Mouse (Mus musculus) intestine, embryonic 14.5 days (tissue): Measurements from ENCODE around the gene Sft2d2. TPM values are rescaled to one million over a fixed set of nuclear protein-coding genes. Genes with fewer than 3 reads are reported as not detected.

Source experiments
- ATAC-seq: fragments of 200-750 bp; cut with Nextera tagmentation; replicated peaks from 2 replicates; pipeline ENCODE4 v1.8.0; 2017; ENCODE audit warnings: low read depth, moderate number of reproducible peaks, moderate TSS enrichment, moderate library complexity; ENCODE audit not compliant: low FRiP score, low TSS enrichment
- DNase-seq: peaks from one replicate; pipeline ENCODE4 v3.0.0-alpha.2; 2018; ENCODE audit warnings: low spot score
- H3K27ac ChIP-seq: fragments of 300-500 bp; sonication (generic); 2 replicates; pipeline ENCODE4 v1.5.1; 2014; ENCODE audit warnings: low read depth, mild to moderate bottlenecking, control low read depth
- H3K27me3 ChIP-seq: fragments of 300-500 bp; sonication (generic); replicated peaks from 2 replicates; pipeline ENCODE4 v1.6.1; 2014; ENCODE audit warnings: low read length, control low read depth; ENCODE audit not compliant: control insufficient read depth, insufficient read depth
- H3K36me3 ChIP-seq: fragments of 300-500 bp; sonication (generic); 2 replicates; pipeline ENCODE4 v1.6.1; 2014; ENCODE audit warnings: low read length, control low read depth; ENCODE audit not compliant: control insufficient read depth, insufficient read depth
- H3K4me1 ChIP-seq: fragments of 300-500 bp; sonication (generic); replicated peaks from 2 replicates; pipeline ENCODE4 v1.6.1; 2014; ENCODE audit warnings: low read length, control low read depth, mixed read lengths; ENCODE audit not compliant: control insufficient read depth, insufficient read depth
- H3K4me2 ChIP-seq: fragments of 300-500 bp; sonication (generic); 2 replicates; pipeline ENCODE4 v1.6.1; 2014; ENCODE audit warnings: low read length
- H3K4me3 ChIP-seq: fragments of 300-500 bp; sonication (generic); 2 replicates; pipeline ENCODE4 v1.5.1; 2014; ENCODE audit warnings: low read depth, low read length, control low read depth, mixed read lengths
- H3K9ac ChIP-seq: fragments of 300-500 bp; sonication (generic); 2 replicates; pipeline ENCODE4 v1.6.1; 2014; ENCODE audit warnings: mild to moderate bottlenecking, low read length
- H3K9me3 ChIP-seq: fragments of 300-500 bp; sonication (generic); 2 replicates; pipeline ENCODE4 v1.6.1; 2016; ENCODE audit warnings: low read length, control low read depth; ENCODE audit not compliant: control insufficient read depth
- WGBS: fragments of 180-500 bp; shearing (Covaris S2); extraction: QIAGEN DNeasy Blood & Tissue Kit; methylation state at CpG from one replicate; pipeline ENCODE4 v1.1.7; 2014; 5-methylcytosine and 5-hydroxymethylcytosine counted together
- polyA plus RNA-seq: library from polyadenylated mRNA; unstranded; fragments of >200 nt; fragmentation: Nextera tagmentation; extraction: Ambion mirVana; gene quantifications from 2 replicates; pipeline ENCODE4 v1.2.1, GENCODE M21; 2014

The Sft2d2 gene
- polyA plus RNA-seq, 1 experiment from 2014 or later, result 31.7 TPM

- H3K27me3 ChIP-seq, result no peaks in the 10 kb centered on the region
- peak overlapping the region; percentile 73 for H3K4me2 ChIP-seq
- 9% methylated on average over 7 of the region's 7 CpGs for WGBS
- peak overlapping the region; percentile 86 for H3K27ac ChIP-seq
- peak overlapping the region; percentile 69 for H3K9ac ChIP-seq
- no peak for ATAC-seq
- H3K9me3 ChIP-seq, result no peaks in the 10 kb centered on the region
- no peaks in the 10 kb centered on the region for H3K36me3 ChIP-seq
- no peak for DNase-seq
- peaks cover 12% of the 10 kb centered on the region; the same call in 1 of the 2 replicates for H3K4me1 ChIP-seq
- H3K4me3 ChIP-seq, result peak overlapping the region; percentile 64
Observed at GRCm38 (mm10) chr1:165193426-165193825, 812 bp downstream of the Sft2d2 start.

GRCm38 (mm10) chr1:165192714-165193264 is 1.4 kb downstream of the Sft2d2 start:
- DNase-seq (no peak), ATAC-seq (no peak)
- peak overlapping the region; percentile 64 for H3K4me3 ChIP-seq
- no peaks in the 10 kb centered on the region for H3K27me3 ChIP-seq
- H3K4me2 ChIP-seq, result peak overlapping the region; percentile 73
- 0 out of 2 replicates have a peak, but pooled peaks cover 3% of the 10 kb centered on the region for H3K36me3 ChIP-seq
- peak overlapping the region; percentile 69 for H3K9ac ChIP-seq
- H3K27ac ChIP-seq, result peak overlapping the region; percentile 86; the same call in 1 of the 2 replicates
- 49% methylated on average over 10 of the region's 10 CpGs for WGBS
- peaks cover 12% of the 10 kb centered on the region; the same call in 1 of the 2 replicates for H3K4me1 ChIP-seq
- H3K9me3 ChIP-seq, result no peaks in the 10 kb centered on the region

- Histone ChIP-seq H3K27ac (no peak overlapping the region), H3K36me3 (0 out of 2 replicates have a peak, but pooled peaks cover 8% of the 10 kb centered on the region), H3K9me3 (no peaks in the 10 kb centered on the region), H3K9ac (no peak overlapping the region), H3K4me1 (peaks cover 16% of the 10 kb centered on the region; the same call in 1 of the 2 replicates), H3K4me2 (0 out of 2 replicates have a peak overlapping the region, but pooled peaks have one; percentile 73), H3K27me3 (no peaks in the 10 kb centered on the region), H3K4me3 (no peak overlapping the region)
- ATAC-seq (no peak), DNase-seq (no peak)
- 75% methylated on average over 4 of the region's 4 CpGs for WGBS
Observed at GRCm38 (mm10) chr1:165192102-165192501, 2.1 kb downstream of the Sft2d2 start.

GRCm38 (mm10) chr1:165191611-165192010 is 2.6 kb downstream of the Sft2d2 start:
- Histone ChIP-seq H3K4me2 (no peak overlapping the region), H3K4me1 (peaks cover 16% of the 10 kb centered on the region; the same call in 1 of the 2 replicates), H3K9me3 (no peaks in the 10 kb centered on the region), H3K9ac (no peak overlapping the region), H3K36me3 (0 out of 2 replicates have a peak, but pooled peaks cover 8% of the 10 kb centered on the region), H3K4me3 (no peak overlapping the region), H3K27ac (no peak overlapping the region), H3K27me3 (no peaks in the 10 kb centered on the region)
- WGBS, result 70% methylated on average over 13 of the region's 13 CpGs
- no peak for ATAC-seq
- DNase-seq, result no peak

- H3K4me3 ChIP-seq, result no peak overlapping the region
- no peaks in the 10 kb centered on the region for H3K9me3 ChIP-seq
- ATAC-seq, result no peak
- H3K4me2 ChIP-seq, result no peak overlapping the region
- DNase-seq, result no peak
- H3K4me1 ChIP-seq, result peaks cover 16% of the 10 kb centered on the region; the same call in 1 of the 2 replicates
- H3K27me3 ChIP-seq, result no peaks in the 10 kb centered on the region
- H3K27ac ChIP-seq, result no peak overlapping the region
- H3K9ac ChIP-seq, result no peak overlapping the region
- whole genome bisulfite sequencing, result 90% methylated on average over 10 of the region's 10 CpGs
- H3K36me3 ChIP-seq, result 0 out of 2 replicates have a peak, but pooled peaks cover 8% of the 10 kb centered on the region
Observed at GRCm38 (mm10) chr1:165190571-165191273, 3.5 kb downstream of the Sft2d2 start.

GRCm38 (mm10) chr1:165190068-165190467 is 4.2 kb downstream of the Sft2d2 start:
- no peak overlapping the region for H3K27ac ChIP-seq
- no peak overlapping the region for H3K4me3 ChIP-seq
- WGBS, result 80% methylated on average over 6 of the region's 6 CpGs
- peaks cover 11% of the 10 kb centered on the region; the same call in 1 of the 2 replicates for H3K36me3 ChIP-seq
- no peak overlapping the region for H3K9ac ChIP-seq
- H3K4me2 ChIP-seq, result no peak overlapping the region
- H3K27me3 ChIP-seq, result no peaks in the 10 kb centered on the region
- DNase-seq (no peak), ATAC-seq (no peak)
- peaks cover 16% of the 10 kb centered on the region; the same call in 1 of the 2 replicates for H3K4me1 ChIP-seq
- no peaks in the 10 kb centered on the region for H3K9me3 ChIP-seq

- Histone ChIP-seq H3K36me3 (peaks cover 15% of the 10 kb centered on the region; the same call in 1 of the 2 replicates), H3K27ac (no peak overlapping the region), H3K27me3 (no peaks in the 10 kb centered on the region), H3K9ac (no peak overlapping the region), H3K4me1 (peaks cover 13% of the 10 kb centered on the region; the same call in 1 of the 2 replicates), H3K9me3 (no peaks in the 10 kb centered on the region), H3K4me2 (no peak overlapping the region), H3K4me3 (no peak overlapping the region)
- DNase-seq (no peak), ATAC-seq (no peak)
- 76% methylated on average over 10 of the region's 10 CpGs for WGBS
Observed at GRCm38 (mm10) chr1:165188806-165189580, 5.2 kb downstream of the Sft2d2 start.

GRCm38 (mm10) chr1:165187357-165187756 is 6.9 kb downstream of the Sft2d2 start:
- Histone ChIP-seq H3K27ac (no peak overlapping the region), H3K9ac (no peak overlapping the region), H3K27me3 (no peaks in the 10 kb centered on the region), H3K4me2 (no peak overlapping the region), H3K4me3 (no peak overlapping the region), H3K4me1 (0 out of 2 replicates have a peak, but pooled peaks cover 6% of the 10 kb centered on the region), H3K9me3 (no peaks in the 10 kb centered on the region), H3K36me3 (peaks cover 15% of the 10 kb centered on the region; the same call in 1 of the 2 replicates)
- WGBS, result 74% methylated on average over 5 of the region's 5 CpGs
- DNase-seq, result peak; percentile 31
- ATAC-seq, result no peak
